Mouse (Mus musculus) forebrain, embryonic 14.5 days (tissue): ENCODE measurements around the gene Dnah11. TPM values are rescaled to one million over a fixed set of nuclear protein-coding genes. Genes with fewer than 3 reads are reported as not detected.

Experiments
- ATAC-seq: fragments of 200-750 bp; cut with Nextera tagmentation; 2 replicates; pipeline ENCODE4 v1.8.0; 2017; ENCODE audit warnings: mild to moderate bottlenecking, moderate library complexity
- DNase-seq: peaks from one replicate; pipeline ENCODE4 v3.0.0-alpha.2; 2015; ENCODE audit warnings: low spot score
- H3K27ac ChIP-seq: fragments of 300-500 bp; sonication (generic); 2 replicates; pipeline ENCODE4 v1.5.1; 2014; ENCODE audit warnings: low read depth, mild to moderate bottlenecking, control low read depth, low read length, moderate library complexity
- H3K27me3 ChIP-seq: fragments of 300-500 bp; sonication (generic); replicated peaks from 2 replicates; pipeline ENCODE4 v1.6.1; 2014; ENCODE audit warnings: low read length, control low read depth, mixed read lengths; ENCODE audit not compliant: control insufficient read depth, insufficient read depth
- H3K36me3 ChIP-seq: fragments of 300-500 bp; sonication (generic); 2 replicates; pipeline ENCODE4 v1.6.1; 2014; ENCODE audit warnings: low read length, control low read depth; ENCODE audit not compliant: control insufficient read depth, insufficient read depth
- H3K4me1 ChIP-seq: fragments of 300-500 bp; sonication (generic); 2 replicates; pipeline ENCODE4 v1.6.1; 2014; ENCODE audit warnings: antibody characterized with exemption, low read length, control low read depth; ENCODE audit not compliant: control insufficient read depth, insufficient read depth
- H3K4me2 ChIP-seq: fragments of 300-500 bp; sonication (generic); 2 replicates; pipeline ENCODE4 v1.6.1; 2014; ENCODE audit warnings: mild to moderate bottlenecking, control low read depth, low read length
- H3K4me3 ChIP-seq: fragments of 300-500 bp; sonication (generic); 2 replicates; pipeline ENCODE4 v1.5.1; 2014; ENCODE audit warnings: low read depth, low read length, control low read depth
- H3K9ac ChIP-seq: fragments of 300-500 bp; sonication (generic); 2 replicates; pipeline ENCODE4 v1.6.1; 2014; ENCODE audit warnings: mild to moderate bottlenecking, low read length, control low read depth, moderate library complexity
- H3K9me3 ChIP-seq: fragments of 300-500 bp; sonication (generic); replicated peaks from 2 replicates; pipeline ENCODE4 v1.6.1; 2016; ENCODE audit warnings: low read length, control low read depth, mixed read lengths; ENCODE audit not compliant: control insufficient read depth
- WGBS: fragments of 180-500 bp; shearing (Covaris S2); extraction: QIAGEN DNeasy Blood & Tissue Kit; methylation state at CpG from one replicate; pipeline ENCODE4 v1.1.7; 2014; 5-methylcytosine and 5-hydroxymethylcytosine counted together
- polyA plus RNA-seq: library from polyadenylated mRNA; unstranded; fragments of >200 nt; fragmentation: Nextera tagmentation; extraction: Ambion mirVana; gene quantifications from 2 replicates; pipeline ENCODE4 v1.2.1, GENCODE M21; 2014

Dnah11 gene
- polyA plus RNA-seq, 1 experiment from 2014 or later = 0.11 TPM

DNA sequence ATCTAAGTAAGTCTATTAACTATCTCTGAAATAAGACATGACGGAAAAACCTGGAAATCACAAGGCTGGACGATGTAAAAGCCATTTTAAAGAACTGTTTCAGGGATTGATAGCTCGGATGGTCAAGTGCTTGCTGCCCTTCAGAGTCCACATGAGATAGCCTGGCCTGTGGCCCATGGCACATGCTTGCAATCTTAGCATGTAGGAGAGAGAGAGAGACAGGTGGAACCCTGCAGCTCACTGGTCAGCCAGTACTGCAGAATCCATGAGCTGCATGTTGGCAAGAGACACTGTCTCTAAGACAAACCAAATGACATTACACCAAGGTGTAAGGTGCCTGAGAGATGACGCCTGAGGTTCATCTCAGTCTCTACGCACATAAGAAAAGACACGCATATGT, 118.4 kb downstream of the Dnah11 start:
- no peaks in the 10 kb centered on the region for H3K4me1 ChIP-seq
- ATAC-seq (no peak), DNase-seq (no peak)
- no peak overlapping the region for H3K4me2 ChIP-seq
- no peaks in the 10 kb centered on the region for H3K27me3 ChIP-seq
- H3K9me3 ChIP-seq = no peaks in the 10 kb centered on the region
- no peaks in the 10 kb centered on the region for H3K36me3 ChIP-seq
- H3K4me3 ChIP-seq = no peak overlapping the region
- H3K27ac ChIP-seq = no peak overlapping the region
- no peak overlapping the region for H3K9ac ChIP-seq
- WGBS = 92% methylated on average over 6 of the region's 6 CpGs

GRCm38 (mm10) chr12:118078434-118078989, 120.3 kb downstream of the Dnah11 start:
- Histone ChIP-seq H3K27me3 (no peaks in the 10 kb centered on the region), H3K9me3 (no peaks in the 10 kb centered on the region)

DNA sequence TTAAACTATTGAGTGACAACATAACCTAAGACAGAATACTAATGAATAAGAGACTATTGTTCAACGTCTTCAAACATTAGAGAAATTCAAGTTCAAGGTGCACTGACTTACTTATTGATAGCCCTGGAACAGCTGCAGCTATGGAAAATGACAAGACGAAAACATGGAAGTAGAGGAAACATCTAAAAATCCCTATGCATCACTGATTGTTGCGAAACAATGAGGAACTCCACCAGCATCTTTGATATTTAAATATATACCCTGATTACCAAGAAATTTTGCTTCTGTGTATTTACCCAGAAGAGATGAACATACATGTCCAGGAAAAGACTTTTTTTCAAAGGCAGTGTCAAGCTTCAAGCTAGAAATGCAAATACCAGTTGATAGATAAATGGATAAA, 122.0 kb downstream of the Dnah11 start:
- ATAC-seq = no peak
- no peaks in the 10 kb centered on the region for H3K27me3 ChIP-seq
- 83% methylated on average over 3 of the region's 3 CpGs for WGBS
- no peaks in the 10 kb centered on the region for H3K9me3 ChIP-seq
- no peaks in the 10 kb centered on the region for H3K36me3 ChIP-seq
- no peak overlapping the region for H3K4me2 ChIP-seq
- no peak overlapping the region for H3K9ac ChIP-seq
- no peak overlapping the region for H3K27ac ChIP-seq
- DNase-seq = no peak
- no peaks in the 10 kb centered on the region for H3K4me1 ChIP-seq
- H3K4me3 ChIP-seq = no peak overlapping the region

More at GRCm38 (mm10) chr12:118078434-118078989, 120.3 kb downstream of the Dnah11 start:
- DNase-seq (no peak), ATAC-seq (no peak)
- H3K4me1 ChIP-seq = no peaks in the 10 kb centered on the region
- 86% methylated on average over 9 of the region's 9 CpGs for WGBS
- no peak overlapping the region for H3K9ac ChIP-seq
- H3K27ac ChIP-seq = no peak overlapping the region
- no peak overlapping the region for H3K4me3 ChIP-seq
- no peaks in the 10 kb centered on the region for H3K36me3 ChIP-seq
- no peak overlapping the region for H3K4me2 ChIP-seq

DNA sequence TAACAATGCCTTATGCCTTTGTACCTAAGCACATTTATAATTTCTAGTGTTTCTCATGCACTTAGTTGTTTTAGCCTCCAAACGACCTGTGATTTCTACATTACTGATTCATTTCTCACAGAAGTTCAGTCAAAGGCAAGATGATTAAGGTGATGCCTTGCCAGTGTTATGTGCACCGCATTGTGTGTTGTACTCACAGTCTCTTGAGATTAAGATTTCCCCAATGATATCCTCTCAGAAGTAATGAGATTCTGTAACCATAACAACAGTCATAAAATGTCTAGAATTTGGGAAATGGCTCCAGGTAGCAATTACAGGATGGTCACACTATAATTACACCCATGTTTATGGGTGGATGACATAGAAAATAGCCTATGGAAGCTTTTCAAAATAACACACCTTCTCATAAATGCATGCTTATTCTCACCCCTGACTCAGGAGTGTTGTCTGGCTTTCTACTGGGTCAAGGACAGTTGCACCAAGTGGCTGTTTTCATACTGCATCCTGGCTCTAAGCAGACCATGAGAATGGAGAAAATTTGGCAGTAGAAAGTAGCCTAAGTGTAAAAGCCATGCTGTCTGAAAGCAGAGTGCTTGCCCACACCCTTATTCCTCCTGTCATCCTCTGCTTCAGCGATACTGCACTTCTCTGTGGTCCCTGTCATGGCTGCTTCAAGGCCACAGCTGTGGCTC, 126.5 kb downstream of the Dnah11 start:
- H3K4me3 ChIP-seq = no peak overlapping the region
- ATAC-seq (no peak), DNase-seq (no peak)

GRCm38 (mm10) chr12:118071667-118072066, 127.2 kb downstream of the Dnah11 start:
- ATAC-seq = no peak
- Histone ChIP-seq H3K4me3 (no peak overlapping the region), H3K9me3 (no peaks in the 10 kb centered on the region), H3K27me3 (no peaks in the 10 kb centered on the region), H3K27ac (no peak overlapping the region), H3K9ac (no peak overlapping the region), H3K4me1 (no peaks in the 10 kb centered on the region), H3K4me2 (no peak overlapping the region), H3K36me3 (no peaks in the 10 kb centered on the region)
- no peak for DNase-seq
- WGBS = 88% methylated on average over 1 of the region's 1 CpGs

More for the DNA sequence above, 126.5 kb downstream of the Dnah11 start:
- H3K27me3 ChIP-seq = no peaks in the 10 kb centered on the region
- no peak overlapping the region for H3K27ac ChIP-seq
- H3K9ac ChIP-seq = no peak overlapping the region
- no peak overlapping the region for H3K4me2 ChIP-seq
- no peaks in the 10 kb centered on the region for H3K36me3 ChIP-seq
- H3K9me3 ChIP-seq = no peaks in the 10 kb centered on the region
- no peaks in the 10 kb centered on the region for H3K4me1 ChIP-seq
- 70% methylated on average over 3 of the region's 3 CpGs for WGBS

GRCm38 (mm10) chr12:118068785-118069184, 130.1 kb downstream of the Dnah11 start:
- Histone ChIP-seq H3K27me3 (no peaks in the 10 kb centered on the region), H3K27ac (no peak overlapping the region), H3K36me3 (no peaks in the 10 kb centered on the region), H3K4me1 (no peaks in the 10 kb centered on the region), H3K4me2 (no peak overlapping the region), H3K9me3 (no peaks in the 10 kb centered on the region), H3K9ac (no peak overlapping the region), H3K4me3 (no peak overlapping the region)
- DNase-seq (no peak), ATAC-seq (no peak)
- WGBS = 78% methylated on average over 4 of the region's 4 CpGs

GRCm38 (mm10) chr12:118062343-118062742, 136.5 kb downstream of the Dnah11 start:
- WGBS = 92% methylated on average over 6 of the region's 6 CpGs
- H3K4me2 ChIP-seq = no peak overlapping the region
- no peaks in the 10 kb centered on the region for H3K4me1 ChIP-seq
- ATAC-seq (no peak), DNase-seq (no peak)
- H3K9ac ChIP-seq = no peak overlapping the region
- H3K9me3 ChIP-seq = no peaks in the 10 kb centered on the region
- no peaks in the 10 kb centered on the region for H3K27me3 ChIP-seq
- H3K4me3 ChIP-seq = no peak overlapping the region
- H3K36me3 ChIP-seq = no peaks in the 10 kb centered on the region
- H3K27ac ChIP-seq = no peak overlapping the region

DNA sequence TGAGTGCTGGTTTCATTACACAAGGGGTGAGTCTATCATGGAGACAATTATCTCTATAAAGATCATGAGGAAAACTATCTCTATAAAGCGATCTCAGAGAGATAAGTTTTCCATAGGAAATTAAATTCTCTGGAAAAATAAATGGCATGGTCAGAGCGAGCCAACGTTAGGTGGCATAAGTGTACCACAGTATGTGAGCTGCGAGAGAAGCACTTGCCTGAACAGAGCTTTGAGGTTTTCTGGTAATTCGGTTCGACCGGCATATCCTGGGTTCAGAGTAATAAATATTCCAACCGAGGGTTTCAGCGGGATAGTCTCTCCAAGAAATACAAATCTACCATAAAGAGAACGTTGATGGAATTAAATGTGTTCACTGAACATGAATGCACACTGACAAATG, 142.0 kb downstream of the Dnah11 start:
- Histone ChIP-seq H3K4me1 (no peaks in the 10 kb centered on the region), H3K27me3 (no peaks in the 10 kb centered on the region), H3K9me3 (no peaks in the 10 kb centered on the region), H3K27ac (no peak overlapping the region), H3K4me2 (no peak overlapping the region), H3K9ac (no peak overlapping the region), H3K4me3 (no peak overlapping the region), H3K36me3 (no peaks in the 10 kb centered on the region)
- ATAC-seq (peak; percentile 68; the same call in 1 of the 2 replicates), DNase-seq (peak; percentile 59)
- 58% methylated on average over 10 of the region's 10 CpGs for whole genome bisulfite sequencing

GRCm38 (mm10) chr12:118045381-118045780, 153.5 kb downstream of the Dnah11 start:
- ATAC-seq = no peak
- Histone ChIP-seq H3K27ac (no peak overlapping the region), H3K4me3 (no peak overlapping the region), H3K9me3 (no peaks in the 10 kb centered on the region), H3K4me1 (no peaks in the 10 kb centered on the region), H3K36me3 (no peaks in the 10 kb centered on the region), H3K4me2 (no peak overlapping the region), H3K27me3 (no peaks in the 10 kb centered on the region), H3K9ac (no peak overlapping the region)
- no peak for DNase-seq
- 84% methylated on average over 4 of the region's 4 CpGs for WGBS
